Mouse (Mus musculus) forebrain, embryonic 10.5 days (tissue): ENCODE results near the gene Srebf2. TPM values are rescaled to one million over a fixed set of nuclear protein-coding genes. Genes with fewer than 3 reads are reported as not detected.

Source experiments
- DNase-seq: peaks from one replicate; pipeline ENCODE4 v3.0.0-alpha.2; 2017; ENCODE audit warnings: low spot score; ENCODE audit errors: extremely low spot score
- H3K27ac ChIP-seq: fragments of 300-500 bp; sonication (generic); 2 replicates; pipeline ENCODE4 v1.5.1; 2016; ENCODE audit warnings: mild to moderate bottlenecking
- H3K27me3 ChIP-seq: fragments of 300-500 bp; sonication (generic); 2 replicates; pipeline ENCODE4 v1.6.1; 2016; ENCODE audit warnings: mild to moderate bottlenecking; ENCODE audit not compliant: poor library complexity, severe bottlenecking
- H3K36me3 ChIP-seq: fragments of 300-500 bp; sonication (generic); replicated peaks from 2 replicates; pipeline ENCODE4 v1.6.1; 2016; ENCODE audit warnings: mild to moderate bottlenecking, moderate library complexity
- H3K4me1 ChIP-seq: fragments of 300-500 bp; sonication (generic); 2 replicates; pipeline ENCODE4 v1.6.1; 2016
- H3K4me3 ChIP-seq: fragments of 300-500 bp; sonication (generic); 2 replicates; pipeline ENCODE4 v1.5.1; 2016; ENCODE audit warnings: mild to moderate bottlenecking, moderate library complexity
- H3K9me3 ChIP-seq: fragments of 300-500 bp; sonication (generic); 2 replicates; pipeline ENCODE4 v1.6.1; 2016; ENCODE audit warnings: mild to moderate bottlenecking, moderate library complexity
- WGBS: fragments of 180-500 bp; shearing (Covaris S2); methylation state at CpG from one replicate; pipeline ENCODE4 v1.1.7; 2016; 5-methylcytosine and 5-hydroxymethylcytosine counted together
- polyA plus RNA-seq: library from polyadenylated mRNA; unstranded; fragments of >200 nt; fragmentation: Nextera tagmentation; extraction: Ambion mirVana; gene quantifications from 2 replicates; pipeline ENCODE4 v1.2.1, GENCODE M21; 2016

Srebf2 gene
- polyA plus RNA-seq, 1 experiment from 2014 or later: 227 TPM

- H3K4me3 ChIP-seq: peak overlapping the region; percentile 30
- DNase-seq: no peak
- 0 out of 2 replicates have a peak overlapping the region, but pooled peaks have one; percentile 30 for H3K27ac ChIP-seq
- 13% methylated on average over 34 of the region's 34 CpGs for WGBS
- no peaks in the 10 kb centered on the region for H3K9me3 ChIP-seq
- H3K4me1 ChIP-seq: peaks cover 67% of the 10 kb centered on the region
- H3K36me3 ChIP-seq: peaks cover 57% of the 10 kb centered on the region
- peaks cover 83% of the 10 kb centered on the region for H3K27me3 ChIP-seq
Observed at GRCm38 (mm10) chr15:82207105-82207459, 60.1 kb downstream of the Srebf2 start.

DNA sequence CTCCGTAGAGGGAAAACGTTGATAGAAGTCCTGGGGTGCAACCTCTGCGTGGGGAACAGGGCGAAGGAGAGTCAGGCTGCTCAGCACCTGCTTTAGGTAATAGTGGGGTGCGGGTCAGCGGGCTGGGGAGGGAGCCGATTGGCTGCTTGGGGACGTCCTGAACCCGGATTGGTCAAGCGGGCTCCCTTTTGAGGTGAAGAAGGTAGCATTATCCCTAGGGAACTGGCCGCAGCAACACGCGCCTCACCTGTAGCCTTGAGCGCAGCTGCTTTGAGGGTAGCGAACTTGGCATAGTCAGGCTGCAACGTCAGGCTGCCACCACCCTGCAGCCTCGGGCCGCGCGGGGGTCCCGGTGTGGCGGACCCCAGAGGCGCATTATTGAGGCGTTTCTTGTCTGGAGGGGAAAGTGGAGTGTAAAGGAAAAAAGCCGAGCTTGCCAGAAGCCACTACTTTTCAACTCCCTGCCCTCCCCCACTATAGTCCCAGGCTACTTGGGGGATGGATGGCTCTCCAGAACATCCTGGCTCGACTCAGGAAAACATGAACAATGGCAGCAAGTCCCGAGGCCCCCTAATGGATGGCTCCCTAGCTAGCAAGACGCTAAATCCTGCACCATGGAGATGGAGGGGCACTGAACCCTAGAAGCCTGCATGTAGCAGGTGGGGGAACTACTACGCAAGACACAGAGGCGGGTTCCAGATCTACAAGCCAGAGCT lies 60.7 kb downstream of the Srebf2 start:
- DNase-seq: no peak
- peak overlapping the region; percentile 30 for H3K4me3 ChIP-seq
- WGBS: 9% methylated on average over 30 of the region's 30 CpGs
- H3K4me1 ChIP-seq: peaks cover 73% of the 10 kb centered on the region
- peaks cover 89% of the 10 kb centered on the region for H3K27me3 ChIP-seq
- H3K36me3 ChIP-seq: peaks cover 52% of the 10 kb centered on the region
- no peak overlapping the region for H3K27ac ChIP-seq
- H3K9me3 ChIP-seq: no peaks in the 10 kb centered on the region

- H3K4me1 ChIP-seq: peaks cover 76% of the 10 kb centered on the region
- no peak overlapping the region for H3K27ac ChIP-seq
- whole genome bisulfite sequencing: 82% methylated on average over 8 of the region's 8 CpGs
- no peak overlapping the region for H3K4me3 ChIP-seq
- DNase-seq: no peak
- H3K36me3 ChIP-seq: peaks cover 45% of the 10 kb centered on the region
- H3K27me3 ChIP-seq: peaks cover 94% of the 10 kb centered on the region
- H3K9me3 ChIP-seq: no peaks in the 10 kb centered on the region
Observed at GRCm38 (mm10) chr15:82208307-82208706, 61.3 kb downstream of the Srebf2 start.

- no peak overlapping the region for H3K27ac ChIP-seq
- DNase-seq: no peak
- H3K9me3 ChIP-seq: no peaks in the 10 kb centered on the region
- peaks cover 100% of the 10 kb centered on the region for H3K27me3 ChIP-seq
- no peak overlapping the region for H3K4me3 ChIP-seq
- WGBS: 85% methylated on average over 13 of the region's 13 CpGs
- H3K36me3 ChIP-seq: peaks cover 33% of the 10 kb centered on the region
- H3K4me1 ChIP-seq: peaks cover 66% of the 10 kb centered on the region
Observed at GRCm38 (mm10) chr15:82209295-82210050, 62.5 kb downstream of the Srebf2 start.

DNA sequence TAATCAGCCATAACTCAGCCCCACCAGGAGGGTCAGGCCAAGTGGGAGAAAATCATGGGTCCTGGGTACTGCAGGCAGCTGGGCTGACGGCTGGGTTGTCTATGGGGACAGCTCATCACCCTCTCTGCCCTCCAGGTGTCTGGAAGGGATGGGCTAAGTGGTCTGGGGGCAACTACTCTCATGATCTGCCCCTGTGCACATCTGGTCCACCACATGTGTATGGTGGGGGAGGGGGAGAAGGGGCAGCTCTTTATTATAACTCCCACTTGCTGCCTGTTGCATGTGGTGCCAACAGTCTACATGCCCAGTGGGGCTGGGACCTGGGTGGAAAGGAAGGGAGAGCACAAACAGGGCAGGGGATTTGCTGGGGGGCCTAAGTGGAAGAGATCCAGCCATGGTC lies 63.8 kb downstream of the Srebf2 start:
- WGBS: 40% methylated on average over 1 of the region's 1 CpGs
- no peak for DNase-seq
- Histone ChIP-seq H3K27ac (no peak overlapping the region), H3K4me1 (peaks cover 66% of the 10 kb centered on the region), H3K36me3 (peaks cover 20% of the 10 kb centered on the region), H3K27me3 (peaks cover 100% of the 10 kb centered on the region), H3K4me3 (peak overlapping the region; percentile 54; the same call in 1 of the 2 replicates), H3K9me3 (no peaks in the 10 kb centered on the region)

DNA sequence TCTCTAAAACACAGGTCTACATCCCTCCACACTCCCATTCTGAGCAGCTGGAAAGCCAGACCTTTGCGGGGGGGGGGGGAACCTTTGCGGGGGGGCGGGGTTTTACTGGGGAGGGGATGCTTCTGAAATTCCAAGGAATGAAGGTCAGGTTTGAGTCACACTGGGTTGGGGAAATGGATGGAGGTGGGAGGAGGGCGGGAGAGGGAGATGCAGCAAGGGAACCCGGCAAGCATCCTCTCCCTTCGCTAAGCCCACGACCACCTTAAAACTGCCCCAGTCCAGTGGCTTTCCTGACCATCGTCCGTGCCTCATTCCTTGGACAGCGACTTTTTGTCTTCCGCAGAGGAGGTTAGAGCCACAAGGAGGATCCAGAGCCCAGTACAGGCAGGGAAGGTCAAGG lies 64.3 kb downstream of the Srebf2 start:
- H3K4me3 ChIP-seq: peak overlapping the region; percentile 54
- 2% methylated on average over 11 of the region's 11 CpGs for WGBS
- DNase-seq: no peak

GRCm38 (mm10) chr15:82211911-82212751 lies 65.2 kb downstream of the Srebf2 start:
- Histone ChIP-seq H3K36me3 (peaks cover 7% of the 10 kb centered on the region), H3K9me3 (no peaks in the 10 kb centered on the region), H3K4me3 (peak overlapping the region; percentile 54), H3K27ac (peak overlapping the region; percentile 69), H3K4me1 (peaks cover 66% of the 10 kb centered on the region), H3K27me3 (peaks cover 100% of the 10 kb centered on the region)
- WGBS: under 1% methylated on average over 112 of the region's 112 CpGs
- DNase-seq: no peak

More for the DNA sequence above, 64.3 kb downstream of the Srebf2 start:
- Histone ChIP-seq H3K36me3 (peaks cover 15% of the 10 kb centered on the region), H3K9me3 (no peaks in the 10 kb centered on the region), H3K27ac (no peak overlapping the region), H3K4me1 (peaks cover 66% of the 10 kb centered on the region), H3K27me3 (peaks cover 100% of the 10 kb centered on the region)

DNA sequence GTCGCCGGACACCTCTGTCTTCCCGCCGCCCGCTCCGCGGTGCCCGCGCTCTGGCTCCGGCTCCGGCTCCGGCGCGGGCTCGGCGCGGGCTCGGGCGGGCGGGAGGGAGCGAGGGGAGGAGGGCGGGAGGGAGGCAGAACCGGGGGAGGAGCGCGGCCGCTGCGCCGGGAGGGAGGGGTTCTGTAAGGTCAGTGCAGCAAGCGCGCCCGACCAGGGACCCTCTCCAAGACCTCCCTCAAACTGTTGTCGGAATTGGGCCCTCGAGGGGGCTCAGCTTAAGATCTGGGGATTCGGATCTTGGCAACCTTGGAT lies 65.7 kb downstream of the Srebf2 start, which contains the start of gene Shisa8:
Gene Shisa8 (minus strand): TSS at position 64 of the 312 bp plus-strand sequence.
- DNase-seq: no peak
- Histone ChIP-seq H3K9me3 (no peaks in the 10 kb centered on the region), H3K36me3 (peaks cover 6% of the 10 kb centered on the region; the same call in 1 of the 2 replicates), H3K27ac (peak within 1 kb of the TSS; percentile 69), H3K4me1 (peaks cover 63% of the 10 kb centered on the region), H3K27me3 (peaks cover 98% of the 10 kb centered on the region), H3K4me3 (peak within 1 kb of the TSS; percentile 54)
- under 1% methylated on average over 29 of the region's 34 CpGs for WGBS

- H3K27me3 ChIP-seq: peaks cover 97% of the 10 kb centered on the region
- no peak overlapping the region for H3K27ac ChIP-seq
- DNase-seq: no peak
- no peak overlapping the region for H3K4me3 ChIP-seq
- peaks cover 4% of the 10 kb centered on the region; the same call in 1 of the 2 replicates for H3K36me3 ChIP-seq
- peaks cover 65% of the 10 kb centered on the region for H3K4me1 ChIP-seq
- H3K9me3 ChIP-seq: no peaks in the 10 kb centered on the region
- WGBS: 15% methylated on average over 4 of the region's 4 CpGs
Observed at GRCm38 (mm10) chr15:82213222-82213621, 66.2 kb downstream of the Srebf2 start.

- H3K4me3 ChIP-seq: no peak overlapping the region
- WGBS: 36% methylated on average over 11 of the region's 11 CpGs
- peaks cover 69% of the 10 kb centered on the region for H3K4me1 ChIP-seq
Observed at GRCm38 (mm10) chr15:82215332-82216046, 68.5 kb downstream of the Srebf2 start.

DNA sequence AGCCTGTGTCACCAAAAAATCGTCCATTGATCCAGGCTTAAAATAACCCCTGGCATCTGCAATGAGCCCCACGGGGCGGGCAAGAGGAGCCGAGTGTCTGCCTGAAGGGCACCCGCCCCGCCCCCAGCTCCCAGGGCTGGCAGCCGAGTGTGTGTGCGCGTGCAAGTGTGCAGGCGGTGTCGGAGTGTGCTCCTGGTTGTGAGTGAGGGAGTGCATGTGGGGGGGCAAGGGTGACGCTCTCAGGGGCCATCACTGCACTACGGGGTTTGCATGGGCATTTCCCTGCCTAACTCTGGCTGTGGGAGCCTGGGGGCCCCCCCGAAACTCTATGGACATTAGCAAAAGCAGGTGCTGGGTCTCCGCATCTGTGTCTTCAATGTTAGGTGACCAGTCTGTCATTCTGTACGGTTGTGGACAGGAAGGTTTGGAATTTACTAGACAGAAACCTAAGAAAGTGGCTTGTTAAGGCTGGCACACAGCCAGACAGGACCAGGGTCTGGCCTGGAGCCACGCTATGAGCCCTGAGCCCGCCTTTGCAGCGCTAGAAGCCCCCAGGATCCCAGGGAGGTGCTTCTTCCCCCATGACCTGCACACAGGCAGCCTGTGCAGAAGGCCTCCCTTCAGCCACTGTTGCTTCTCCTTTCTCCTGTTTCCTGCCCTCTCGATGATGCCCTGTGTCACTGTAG lies 69.3 kb downstream of the Srebf2 start:
- Histone ChIP-seq H3K4me1 (peaks cover 69% of the 10 kb centered on the region), H3K9me3 (no peaks in the 10 kb centered on the region), H3K27ac (0 out of 2 replicates have a peak overlapping the region, but pooled peaks have one; percentile 40), H3K4me3 (no peak overlapping the region), H3K27me3 (peaks cover 86% of the 10 kb centered on the region), H3K36me3 (no peaks in the 10 kb centered on the region)
- WGBS: 46% methylated on average over 20 of the region's 20 CpGs
- DNase-seq: no peak

More at GRCm38 (mm10) chr15:82215332-82216046, 68.5 kb downstream of the Srebf2 start:
- no peak for DNase-seq
- no peaks in the 10 kb centered on the region for H3K9me3 ChIP-seq
- H3K36me3 ChIP-seq: no peaks in the 10 kb centered on the region
- H3K27me3 ChIP-seq: peaks cover 86% of the 10 kb centered on the region
- no peak overlapping the region for H3K27ac ChIP-seq
